Mouse (Mus musculus) lung, postnatal 0 days (tissue): Measurements from ENCODE around the gene Parn.

Experiments used
- CTCF ChIP-seq: IDR thresholded peaks from 2 replicates; pipeline ENCODE4 v1.5.1; 2016; ENCODE audit warnings: antibody characterized with exemption, mild to moderate bottlenecking
- EP300 ChIP-seq: IDR thresholded peaks from 2 replicates; pipeline ENCODE4 v1.6.1; 2016; ENCODE audit warnings: antibody characterized with exemption, mild to moderate bottlenecking, control low read depth

GRCm38 (mm10) chr16:13704676-13705075 lies 36.7 kb upstream of the Parn start:
- TF ChIP-seq EP300 = no peak
- no peak for TF ChIP-seq CTCF
